Mouse (Mus musculus) bone marrow, adult 2 months (tissue): ENCODE measurements around the gene Med1. TPM values are rescaled to one million over a fixed set of nuclear protein-coding genes. Genes with fewer than 3 reads are reported as not detected.
"Not testable (repeated sequence)": the region's sequence is repeated elsewhere in the genome, so short reads cannot be mapped to it uniquely, and the experiment has no call there.

Experiments used
- H3K27ac ChIP-seq: fragments of 200-500 bp; 2 replicates; pipeline ENCODE4 v1.5.1; 2012; ENCODE audit warnings: low read depth, mild to moderate bottlenecking, control low read depth, inconsistent platforms, low read length; ENCODE audit not compliant: control insufficient read depth, poor library complexity, insufficient read depth
- H3K4me1 ChIP-seq: fragments of 200-500 bp; 2 replicates; pipeline ENCODE4 v1.6.1; 2011; ENCODE audit warnings: low read length; ENCODE audit not compliant: control insufficient read depth, insufficient read depth
- H3K4me3 ChIP-seq: fragments of 200-500 bp; replicated peaks from 2 replicates; pipeline ENCODE3; 2011; ENCODE audit warnings: mild to moderate bottlenecking, low read depth, low read length, control low read depth; ENCODE audit not compliant: control insufficient read depth
- CTCF ChIP-seq: fragments of 200-500 bp; IDR thresholded peaks from 2 replicates; pipeline ENCODE4 v1.5.1; 2011; ENCODE audit warnings: low read length, control low read depth; ENCODE audit not compliant: control insufficient read depth, insufficient read depth
- POLR2A ChIP-seq: fragments of 200-500 bp; IDR thresholded peaks from 2 replicates; pipeline ENCODE4 v1.6.1; 2011; ENCODE audit warnings: low read depth, mild to moderate bottlenecking, control low read depth, low read length, borderline replicate concordance; ENCODE audit not compliant: control insufficient read depth
- WGBS: fragments of 180-500 bp; shearing (Covaris S2); methylation state at CpG from one replicate; pipeline ENCODE4 v1.1.7; 2018; 5-methylcytosine and 5-hydroxymethylcytosine counted together
- polyA plus RNA-seq: library from polyadenylated mRNA; stranded (reverse); fragments of >200 nt; gene quantifications from 2 replicates; pipeline ENCODE4 v1.2.4, GENCODE M21; 2011; ENCODE audit warnings: low replicate concordance; ENCODE audit not compliant: missing spikeins, insufficient read depth, insufficient read length

The Med1 gene
- 12.3 and 20.8 TPM in 2 replicates for polyA plus RNA-seq

GRCm38 (mm10) chr11:98192901-98193805 is at the start of gene Med1:
TSS of gene Med1 (minus strand) at chr11:98193293.
- WGBS = under 1% methylated on average over 52 of the region's 53 CpGs
- H3K27ac ChIP-seq = peak within 1 kb of the TSS; percentile 81
- H3K4me1 ChIP-seq = no peaks in the 10 kb centered on the region
- TF ChIP-seq CTCF = no peak
- peak; percentile 75; the same call in 1 of the 2 replicates for TF ChIP-seq POLR2A
- H3K4me3 ChIP-seq = peak within 1 kb of the TSS; percentile 86

- Histone ChIP-seq H3K4me3 (no peak overlapping the region), H3K27ac (no peak overlapping the region), H3K4me1 (no peaks in the 10 kb centered on the region)
- 76% methylated on average over 3 of the region's 3 CpGs for WGBS
- TF ChIP-seq CTCF (no peak), POLR2A (no peak)
These were observed 45.9 kb upstream of the Med1 start for GRCm38 (mm10) chr11:98238995-98239394.

DNA sequence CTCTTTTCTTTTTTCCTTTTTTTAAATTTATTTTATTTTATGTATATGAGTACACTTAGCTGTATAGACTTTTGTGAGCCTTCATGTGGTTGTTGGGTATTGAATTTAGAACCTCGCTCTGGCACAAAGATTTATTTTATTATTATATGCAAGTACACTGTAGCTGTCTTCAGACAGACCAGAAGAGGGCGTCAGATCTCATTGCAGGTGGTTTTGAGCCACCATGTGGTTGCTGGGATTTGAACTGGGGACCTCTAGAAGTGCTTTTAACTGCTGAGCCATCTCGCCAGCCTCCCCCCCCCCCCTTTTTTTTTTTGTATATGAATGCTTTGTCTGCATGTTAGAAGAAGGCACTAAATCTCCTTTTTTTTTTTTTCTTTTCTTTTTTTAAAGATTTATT is 45.3 kb upstream of the Med1 start:
- WGBS = 80% methylated on average over 3 of the region's 3 CpGs
- no peaks in the 10 kb centered on the region for H3K4me1 ChIP-seq
- no peak for TF ChIP-seq CTCF
- no peak for TF ChIP-seq POLR2A
- no peak overlapping the region for H3K27ac ChIP-seq
- no peak overlapping the region for H3K4me3 ChIP-seq

- TF ChIP-seq POLR2A = no peak
- TF ChIP-seq CTCF = no peak
- H3K4me1 ChIP-seq = no peaks in the 10 kb centered on the region
- no peak overlapping the region for H3K27ac ChIP-seq
- no peak overlapping the region for H3K4me3 ChIP-seq
- 67% methylated on average over 1 of the region's 1 CpGs for whole genome bisulfite sequencing
These were observed 33.3 kb upstream of the Med1 start for GRCm38 (mm10) chr11:98226349-98226748.

GRCm38 (mm10) chr11:98213311-98213710 is 20.2 kb upstream of the Med1 start:
- no peak overlapping the region for H3K27ac ChIP-seq
- no peak overlapping the region for H3K4me3 ChIP-seq
- WGBS = 57% methylated on average over 1 of the region's 1 CpGs
- no peak for TF ChIP-seq CTCF
- no peak for TF ChIP-seq POLR2A
- H3K4me1 ChIP-seq = peaks cover 3% of the 10 kb centered on the region

- 84% methylated on average over 4 of the region's 5 CpGs for WGBS
- H3K27ac ChIP-seq, H3K4me3 ChIP-seq, H3K4me1 ChIP-seq: not testable (repeated sequence)
These were observed 16.6 kb upstream of the Med1 start for GRCm38 (mm10) chr11:98209661-98210060.

GRCm38 (mm10) chr11:98206281-98206680 is 13.2 kb upstream of the Med1 start:
- 62% methylated on average over 3 of the region's 3 CpGs for WGBS
- not testable (repeated sequence) for H3K4me3 ChIP-seq, H3K4me1 ChIP-seq, H3K27ac ChIP-seq

GRCm38 (mm10) chr11:98205463-98205862 is 12.4 kb upstream of the Med1 start:
- Histone ChIP-seq H3K4me3 (no peak overlapping the region), H3K4me1 (no peaks in the 10 kb centered on the region; the same call in 1 of the 2 replicates), H3K27ac (no peak overlapping the region)
- TF ChIP-seq CTCF (no peak), POLR2A (no peak)
